Mouse (Mus musculus): ENCODE data around the gene Sh3bgr.

DNA sequence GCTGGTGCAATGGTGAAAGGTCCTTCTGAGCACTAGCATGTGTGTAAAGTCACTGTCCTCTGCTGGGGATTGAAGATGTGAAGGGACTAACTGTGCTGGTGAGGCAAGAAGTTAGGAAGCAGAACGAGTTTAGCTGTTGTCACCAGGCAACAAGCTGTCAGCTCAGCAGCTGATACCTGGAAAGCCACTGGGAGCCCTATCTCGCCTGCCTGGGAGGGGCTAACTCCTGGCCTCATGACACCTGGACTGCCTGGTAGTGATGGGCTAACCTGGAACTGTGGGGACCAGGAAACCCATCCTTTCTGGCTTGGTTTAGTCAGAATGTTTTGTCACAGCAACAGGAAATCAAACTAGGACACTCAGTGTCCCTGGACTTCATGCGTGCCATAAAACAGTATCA, 76.3 kb downstream of the Sh3bgr start:
- TF ChIP-seq CTCF (IDR thresholded peaks at IDR 0.05; ENCODE audit: control insufficient read depth, insufficient read depth, insufficient read length) (no peak), CEBPB (IDR thresholded peaks at IDR 0.05; ENCODE audit: low read depth) (no peak), USF1 (IDR thresholded peaks at IDR 0.05; ENCODE audit: low read depth) (no peak)

Measured in C2C12 (cell line).